Mouse (Mus musculus) thymus, adult 2 months (tissue): ENCODE measurements around the gene Pvalb.

Experiments
- CTCF ChIP-seq: fragments of 200-500 bp; IDR thresholded peaks from 2 replicates; pipeline ENCODE4 v1.5.1; 2012; ENCODE audit warnings: mild to moderate bottlenecking, control low read depth, low read length, moderate library complexity, borderline replicate concordance; ENCODE audit not compliant: control insufficient read depth, poor library complexity, insufficient read depth; ENCODE audit errors: extremely low read depth
- POLR2A ChIP-seq: fragments of 200-500 bp; IDR thresholded peaks from 2 replicates; pipeline ENCODE4 v1.6.1; 2012; ENCODE audit warnings: mild to moderate bottlenecking, low read length, control low read depth, moderate library complexity; ENCODE audit not compliant: control insufficient read depth, poor library complexity, insufficient read depth; ENCODE audit errors: extremely low read depth

GRCm38 (mm10) chr15:78246143-78247116 lies 40.2 kb upstream of the Pvalb start:
- no peak for TF ChIP-seq POLR2A
- TF ChIP-seq CTCF, result no peak
